Mouse (Mus musculus) liver, embryonic 16.5 days (tissue): ENCODE results near the gene Pdhx. TPM values are rescaled to one million over a fixed set of nuclear protein-coding genes. Genes with fewer than 3 reads are reported as not detected.

Experiments
- ATAC-seq: fragments of 200-750 bp; cut with Nextera tagmentation; 2 replicates; pipeline ENCODE4 v1.8.0; 2017; ENCODE audit warnings: low read depth, mild to moderate bottlenecking, moderate number of reproducible peaks, moderate library complexity
- H3K27ac ChIP-seq: fragments of 300-500 bp; sonication (generic); 2 replicates; pipeline ENCODE4 v1.5.1; 2014; ENCODE audit warnings: mild to moderate bottlenecking, low read length
- H3K27me3 ChIP-seq: fragments of 300-500 bp; sonication (generic); 2 replicates; pipeline ENCODE4 v1.6.1; 2014; ENCODE audit warnings: low read depth, low read length, mixed read lengths; ENCODE audit not compliant: control insufficient read depth, insufficient read depth
- H3K36me3 ChIP-seq: fragments of 300-500 bp; sonication (generic); 2 replicates; pipeline ENCODE4 v1.6.1; 2014; ENCODE audit warnings: mild to moderate bottlenecking; ENCODE audit not compliant: control insufficient read depth, insufficient read depth
- H3K4me1 ChIP-seq: fragments of 300-500 bp; sonication (generic); 2 replicates; pipeline ENCODE4 v1.6.1; 2014; ENCODE audit warnings: low read depth, low read length, mixed read lengths; ENCODE audit not compliant: control insufficient read depth
- H3K4me2 ChIP-seq: fragments of 300-500 bp; sonication (generic); 2 replicates; pipeline ENCODE4 v1.6.1; 2014; ENCODE audit warnings: low read depth, low read length, mixed read lengths
- H3K4me3 ChIP-seq: fragments of 300-500 bp; sonication (generic); 2 replicates; pipeline ENCODE4 v1.5.1; 2014; ENCODE audit warnings: low read depth, mild to moderate bottlenecking, low read length
- H3K9ac ChIP-seq: fragments of 300-500 bp; sonication (generic); 2 replicates; pipeline ENCODE4 v1.6.1; 2014; ENCODE audit warnings: low read depth, low read length
- H3K9me3 ChIP-seq: fragments of 300-500 bp; sonication (generic); replicated peaks from 2 replicates; pipeline ENCODE4 v1.6.1; 2016; ENCODE audit warnings: low read length; ENCODE audit not compliant: control insufficient read depth
- WGBS: fragments of 180-500 bp; shearing (Covaris S2); extraction: QIAGEN DNeasy Blood & Tissue Kit; methylation state at CpG from one replicate; pipeline ENCODE4 v1.1.7; 2014; ENCODE audit not compliant: insufficient replicate concordance; 5-methylcytosine and 5-hydroxymethylcytosine counted together
- polyA plus RNA-seq: library from polyadenylated mRNA; unstranded; fragments of >200 nt; fragmentation: Nextera tagmentation; extraction: Ambion mirVana; gene quantifications from 2 replicates; pipeline ENCODE4 v1.2.1, GENCODE M21; 2015

The Pdhx gene
- polyA plus RNA-seq, 1 experiment from 2014 or later, result 18.0 TPM

DNA sequence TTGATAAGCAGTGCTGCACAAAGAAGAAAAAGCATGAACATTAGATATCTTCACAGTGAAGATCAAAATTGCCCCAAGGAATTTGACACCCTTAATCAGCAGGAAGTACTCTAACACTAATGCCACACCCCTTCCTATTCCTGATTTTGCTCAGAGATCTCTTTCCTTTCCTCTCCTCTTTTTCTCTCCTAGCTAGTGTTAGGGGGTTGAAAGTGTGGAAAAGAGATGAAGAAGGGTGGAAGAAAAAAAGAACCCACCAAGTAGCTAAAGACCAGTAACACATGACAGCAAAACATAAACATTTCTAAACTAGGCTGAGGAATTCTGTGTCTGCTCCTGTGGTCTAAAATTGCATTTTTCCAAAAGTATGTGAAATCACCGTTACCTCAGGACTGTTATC, 4.7 kb downstream of the Pdhx start:
- 62% methylated on average over 1 of the region's 1 CpGs for WGBS
- no peak overlapping the region for H3K9ac ChIP-seq
- peaks cover 3% of the 10 kb centered on the region for H3K4me1 ChIP-seq
- H3K9me3 ChIP-seq, result no peaks in the 10 kb centered on the region
- ATAC-seq, result no peak
- H3K36me3 ChIP-seq, result no peaks in the 10 kb centered on the region
- no peaks in the 10 kb centered on the region for H3K27me3 ChIP-seq
- no peak overlapping the region for H3K4me2 ChIP-seq
- no peak overlapping the region for H3K27ac ChIP-seq
- H3K4me3 ChIP-seq, result no peak overlapping the region

DNA sequence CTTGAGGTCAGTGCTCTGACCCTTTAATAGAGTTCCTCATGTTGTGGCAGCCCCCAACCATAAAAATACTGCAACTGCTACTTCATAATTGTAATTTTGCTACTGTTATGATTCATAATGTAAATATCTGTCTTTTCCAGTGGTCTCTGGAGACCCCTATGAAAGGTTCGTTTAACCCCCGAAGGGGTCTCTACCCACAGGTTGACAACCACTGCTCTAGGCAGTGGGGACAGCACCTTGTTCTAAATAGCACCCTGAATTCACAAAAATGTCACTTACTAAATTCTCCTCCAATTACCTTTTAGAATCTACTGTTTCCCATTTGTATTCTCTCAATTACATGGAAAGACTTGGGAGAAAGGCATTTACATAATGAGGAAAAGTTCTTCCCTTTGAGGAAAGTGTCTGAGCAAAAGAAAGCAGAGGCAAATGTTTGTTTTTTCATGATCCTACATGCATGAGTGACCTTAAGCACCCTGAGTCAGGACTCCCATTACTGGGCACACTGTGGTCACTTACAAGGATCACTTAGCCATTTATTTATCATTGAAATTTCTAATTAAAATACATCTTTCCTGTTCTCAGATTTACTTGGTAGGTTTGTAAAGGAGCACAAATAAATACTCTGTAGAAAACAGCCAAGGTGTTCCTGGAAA, 5.6 kb downstream of the Pdhx start:
- no peak overlapping the region for H3K9ac ChIP-seq
- no peak overlapping the region for H3K4me2 ChIP-seq
- no peak for ATAC-seq
- H3K4me1 ChIP-seq, result peaks cover 3% of the 10 kb centered on the region
- 71% methylated on average over 2 of the region's 2 CpGs for WGBS
- H3K27me3 ChIP-seq, result no peaks in the 10 kb centered on the region
- no peaks in the 10 kb centered on the region for H3K36me3 ChIP-seq
- H3K9me3 ChIP-seq, result no peaks in the 10 kb centered on the region
- H3K4me3 ChIP-seq, result no peak overlapping the region
- no peak overlapping the region for H3K27ac ChIP-seq

DNA sequence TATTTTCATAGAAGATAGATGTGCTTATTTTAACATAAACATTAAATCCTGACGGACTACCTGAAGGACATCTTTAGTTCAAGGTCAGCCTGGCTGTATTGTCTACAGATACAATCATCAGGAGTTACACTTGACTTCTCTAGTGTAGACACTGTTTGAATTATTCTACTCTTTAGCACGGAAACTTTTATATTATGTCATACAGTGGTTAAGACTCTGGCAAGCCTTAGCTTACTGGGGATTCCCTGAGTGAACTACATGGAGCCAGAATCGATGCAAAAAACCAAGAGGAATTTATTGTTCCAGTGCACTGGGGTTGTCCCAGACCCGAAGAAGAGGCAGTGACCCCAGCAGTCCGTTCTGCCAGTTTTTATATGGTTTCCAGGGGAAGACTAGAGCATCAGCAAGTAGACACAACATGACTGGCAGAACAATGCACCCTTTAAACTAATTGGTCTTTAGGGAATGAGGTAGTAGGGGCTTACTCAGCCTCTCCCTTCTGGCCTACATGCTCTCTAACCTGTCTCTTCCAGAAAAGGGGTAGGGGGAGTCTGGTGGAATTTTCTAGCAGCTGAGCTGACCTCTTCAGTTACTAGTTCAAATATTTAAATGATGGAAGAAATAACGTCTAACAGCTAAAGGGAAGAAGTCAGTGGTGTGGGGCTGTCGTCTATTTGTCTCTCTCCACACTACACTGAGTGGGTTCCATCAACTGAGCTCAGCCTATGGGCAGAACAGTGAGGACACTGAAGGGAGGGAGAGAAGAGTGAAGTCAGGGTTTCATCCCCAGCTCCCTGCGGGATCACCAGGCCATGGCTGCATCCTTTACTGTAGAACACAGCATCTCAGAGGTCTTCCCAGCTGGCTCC, 6.4 kb downstream of the Pdhx start:
- no peak overlapping the region for H3K4me3 ChIP-seq
- WGBS, result 68% methylated on average over 8 of the region's 8 CpGs
- H3K4me2 ChIP-seq, result no peak overlapping the region
- H3K9me3 ChIP-seq, result no peaks in the 10 kb centered on the region
- H3K9ac ChIP-seq, result no peak overlapping the region
- H3K27ac ChIP-seq, result no peak overlapping the region
- H3K36me3 ChIP-seq, result no peaks in the 10 kb centered on the region
- ATAC-seq, result no peak
- no peaks in the 10 kb centered on the region for H3K27me3 ChIP-seq
- no peaks in the 10 kb centered on the region; the same call in none of the 2 replicates for H3K4me1 ChIP-seq

DNA sequence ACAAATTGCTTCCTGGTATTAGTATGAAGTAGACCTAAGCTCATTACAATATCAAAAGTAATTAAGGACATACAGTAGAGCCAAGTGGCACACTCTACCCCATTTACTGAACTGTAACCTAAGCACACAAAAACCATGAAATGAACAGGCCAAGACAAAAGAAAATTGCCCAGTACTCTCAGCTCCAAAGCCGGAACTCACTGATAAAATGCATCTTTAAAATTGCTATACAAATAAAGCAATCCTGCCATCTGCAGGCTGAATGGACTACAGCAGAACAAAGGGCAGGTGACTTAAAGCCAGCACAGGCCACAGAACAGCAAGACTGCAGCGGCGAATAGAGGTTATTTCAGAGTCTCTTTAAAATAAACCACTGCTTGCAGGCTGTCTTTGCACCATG, 10.4 kb downstream of the Pdhx start:
- H3K36me3 ChIP-seq, result no peaks in the 10 kb centered on the region
- no peak overlapping the region for H3K9ac ChIP-seq
- H3K4me3 ChIP-seq, result no peak overlapping the region
- H3K27ac ChIP-seq, result no peak overlapping the region
- no peak overlapping the region for H3K4me2 ChIP-seq
- H3K4me1 ChIP-seq, result no peaks in the 10 kb centered on the region
- WGBS, result 40% methylated on average over 3 of the region's 3 CpGs
- no peak for ATAC-seq
- H3K9me3 ChIP-seq, result no peaks in the 10 kb centered on the region
- no peaks in the 10 kb centered on the region for H3K27me3 ChIP-seq

DNA sequence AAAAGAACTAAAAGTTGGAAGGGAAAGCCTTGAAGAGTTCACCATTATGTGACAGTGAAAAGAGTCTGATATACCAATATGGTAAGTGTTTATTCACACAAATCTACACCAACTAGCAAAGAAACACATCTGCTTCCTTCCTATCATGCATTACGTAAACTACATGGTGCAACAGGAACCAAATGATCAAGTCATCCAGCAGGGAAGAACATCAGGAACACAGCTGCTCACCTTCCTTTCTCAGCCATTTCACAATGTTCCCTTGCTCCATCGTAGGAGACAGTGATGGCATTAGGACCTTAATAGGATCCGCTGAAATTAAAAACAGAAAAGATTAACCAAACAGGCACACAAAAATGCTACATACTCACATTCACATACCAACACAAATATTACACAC, 15.0 kb downstream of the Pdhx start:
- no peaks in the 10 kb centered on the region for H3K4me1 ChIP-seq
- no peak overlapping the region for H3K27ac ChIP-seq
- WGBS, result 75% methylated on average over 3 of the region's 3 CpGs
- no peaks in the 10 kb centered on the region for H3K36me3 ChIP-seq
- no peaks in the 10 kb centered on the region for H3K27me3 ChIP-seq
- no peak for ATAC-seq
- H3K4me3 ChIP-seq, result no peak overlapping the region
- no peaks in the 10 kb centered on the region for H3K9me3 ChIP-seq
- H3K4me2 ChIP-seq, result no peak overlapping the region
- no peak overlapping the region for H3K9ac ChIP-seq

DNA sequence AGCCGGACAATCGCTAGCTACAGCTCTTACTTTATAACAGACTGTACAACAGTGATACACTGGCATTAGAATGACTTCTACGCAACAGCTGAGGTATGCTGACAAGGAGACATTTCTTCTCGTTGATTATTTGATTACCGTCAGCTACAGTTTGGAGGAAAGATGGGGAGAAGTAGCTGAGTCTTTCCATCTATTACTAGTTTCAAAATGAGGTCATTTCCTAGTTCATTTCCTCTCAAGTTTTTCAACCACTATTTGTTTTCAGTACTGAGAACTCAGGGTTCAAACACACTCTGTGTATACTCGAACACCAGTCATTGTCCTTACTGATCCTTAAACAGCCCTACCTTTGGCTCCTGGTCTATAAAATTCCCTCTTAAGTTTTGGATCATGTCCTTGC, 17.5 kb downstream of the Pdhx start:
- H3K27me3 ChIP-seq, result no peaks in the 10 kb centered on the region
- no peak overlapping the region for H3K9ac ChIP-seq

DNA sequence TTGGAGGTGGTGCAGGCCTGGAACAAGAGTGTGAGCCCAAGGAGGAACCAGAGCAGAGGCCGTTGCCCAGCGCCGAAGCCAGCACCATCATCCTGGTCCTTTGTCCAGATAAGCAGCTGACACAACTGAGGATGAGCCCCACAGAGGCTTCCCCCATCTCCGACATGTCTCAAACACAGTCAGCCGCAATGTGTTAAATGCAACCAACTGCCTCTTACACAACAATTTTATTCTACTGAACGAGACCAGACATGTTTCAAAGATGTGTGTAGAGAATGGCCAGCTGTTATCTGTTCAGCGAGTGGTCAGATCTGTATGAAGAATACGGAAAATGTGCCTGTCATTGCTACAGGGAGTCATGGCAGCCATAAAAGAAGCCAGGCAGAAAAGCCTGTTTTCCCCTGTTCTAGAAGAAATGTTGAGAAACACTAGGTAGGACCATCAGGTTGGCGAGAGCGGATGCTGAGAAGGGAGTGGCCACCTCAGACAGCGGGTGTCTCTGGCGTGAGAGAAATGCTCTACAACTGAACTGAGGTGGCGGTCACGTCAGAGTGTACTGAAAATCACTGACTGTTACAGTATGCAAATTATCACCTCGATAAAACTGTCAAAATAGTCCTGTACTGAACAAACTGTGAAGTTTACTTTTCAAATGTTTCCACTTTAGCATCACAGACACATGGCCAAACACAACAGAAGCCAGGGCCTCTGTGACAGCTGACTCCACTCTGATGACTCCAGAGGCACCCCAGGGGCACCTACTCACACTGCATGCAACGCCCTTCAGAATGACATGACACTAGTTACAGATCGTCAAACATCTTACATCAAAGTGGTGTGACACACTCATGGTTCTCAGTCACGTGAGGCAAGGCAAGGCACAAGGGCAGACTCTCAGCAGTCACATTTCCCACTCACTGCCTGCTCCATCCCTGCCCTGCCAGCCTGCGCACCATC, 21.1 kb downstream of the Pdhx start:
- H3K9me3 ChIP-seq, result no peaks in the 10 kb centered on the region
- H3K4me1 ChIP-seq, result no peaks in the 10 kb centered on the region
- 74% methylated on average over 19 of the region's 19 CpGs for WGBS
- H3K4me2 ChIP-seq, result no peak overlapping the region
- no peak overlapping the region for H3K4me3 ChIP-seq
- H3K36me3 ChIP-seq, result no peaks in the 10 kb centered on the region
- no peak for ATAC-seq
- no peak overlapping the region for H3K9ac ChIP-seq
- no peaks in the 10 kb centered on the region for H3K27me3 ChIP-seq
- H3K27ac ChIP-seq, result no peak overlapping the region

More for the DNA sequence above, 17.5 kb downstream of the Pdhx start:
- H3K36me3 ChIP-seq, result no peaks in the 10 kb centered on the region
- no peak overlapping the region for H3K27ac ChIP-seq
- no peaks in the 10 kb centered on the region for H3K4me1 ChIP-seq
- ATAC-seq, result no peak
- H3K4me2 ChIP-seq, result no peak overlapping the region
- H3K4me3 ChIP-seq, result no peak overlapping the region
- H3K9me3 ChIP-seq, result no peaks in the 10 kb centered on the region
- WGBS, result 76% methylated on average over 6 of the region's 6 CpGs

DNA sequence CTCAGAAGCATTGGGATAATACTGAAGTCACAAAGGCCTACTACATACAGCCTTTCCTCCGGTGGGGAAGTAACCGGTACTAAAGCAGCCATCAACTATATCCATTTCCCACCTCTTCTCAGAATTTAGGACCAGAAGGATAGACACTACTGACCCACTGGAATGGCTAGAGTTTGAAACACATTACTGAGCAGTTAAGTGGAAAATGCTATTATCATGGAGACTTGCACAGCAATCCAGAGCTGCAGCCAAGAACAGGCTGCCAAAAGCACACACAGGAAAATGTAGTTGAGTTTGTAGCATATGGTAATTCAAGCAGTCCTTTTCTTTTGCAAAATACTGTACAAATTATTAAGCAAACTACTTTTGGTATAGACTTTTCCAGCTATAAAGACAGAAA, 28.0 kb downstream of the Pdhx start:
- Histone ChIP-seq H3K4me1 (no peaks in the 10 kb centered on the region), H3K4me3 (no peak overlapping the region), H3K9ac (no peak overlapping the region), H3K4me2 (no peak overlapping the region), H3K27me3 (no peaks in the 10 kb centered on the region), H3K9me3 (no peaks in the 10 kb centered on the region), H3K36me3 (no peaks in the 10 kb centered on the region; the same call in 1 of the 2 replicates), H3K27ac (no peak overlapping the region)
- no peak for ATAC-seq
- WGBS, result 82% methylated on average over 2 of the region's 2 CpGs
